Mouse (Mus musculus): ENCODE results near the gene Gria2. TPM values are rescaled to one million over a fixed set of nuclear protein-coding genes. Genes with fewer than 3 reads are reported as not detected.

Gria2 gene
- polyA plus RNA-seq, 1 experiment from 2014 or later, result 0.95 TPM

DNA sequence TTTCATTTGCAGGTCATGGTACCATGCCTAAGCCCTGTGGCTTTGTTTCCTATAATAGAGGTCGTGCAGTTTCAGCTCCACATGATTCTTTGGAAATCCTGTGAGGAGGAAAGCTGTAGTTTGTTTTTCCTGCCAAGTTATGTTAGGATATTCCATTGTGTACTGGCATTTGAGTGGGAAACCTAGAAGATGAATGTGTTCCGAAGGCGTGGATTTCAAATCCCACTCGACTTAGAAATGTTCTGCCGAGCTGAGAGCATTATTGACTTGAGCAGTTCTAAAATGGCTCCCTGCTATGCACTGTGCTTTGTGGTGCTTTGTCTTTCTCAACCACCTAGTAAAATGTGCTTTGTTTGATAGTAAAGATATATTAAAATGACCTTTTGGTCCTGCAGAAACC, 150.4 kb downstream of the Gria2 start:
- no peak overlapping the region for H3K27ac ChIP-seq (ENCODE audit: low read length)

More for the DNA sequence above, 150.4 kb downstream of the Gria2 start:
- 83% methylated on average over 5 of the region's 5 CpGs for WGBS
- Histone ChIP-seq H3K4me2 (ENCODE audit: low read depth, low read length) (no peak overlapping the region), H3K27me3 (replicated peaks; ENCODE audit: control insufficient read depth, insufficient read depth, low read length) (no peaks in the 10 kb centered on the region), H3K9ac (ENCODE audit: low read depth, low read length) (no peak overlapping the region), H3K36me3 (ENCODE audit: control insufficient read depth, insufficient read depth, low read length) (no peaks in the 10 kb centered on the region), H3K4me3 (ENCODE audit: low read length) (no peak overlapping the region), H3K9me3 (ENCODE audit: control insufficient read depth, low read length) (no peaks in the 10 kb centered on the region), H3K4me1 (ENCODE audit: control insufficient read depth, insufficient read depth, low read length) (no peaks in the 10 kb centered on the region)
- no peak for ATAC-seq

Small RNA genes within 50 kb of the gene (microRNA-seq; reads per million reads assigned to microRNA genes)
- gene Gm25749, result not detected

Other genes with a start within 250 kb of the Gria2 start
- gene Glrb, start 110.8 kb upstream of the Gria2 start, polyA plus RNA-seq (2015; fragmentation: Nextera tagmentation; extraction: Ambion mirVana), result 2.3 and 2.5 TPM in 2 replicates
- 9.0 and 9.2 TPM in 2 replicates for gene Pdgfc, start 233.6 kb upstream of the Gria2 start, polyA plus RNA-seq (2015; fragmentation: Nextera tagmentation; extraction: Ambion mirVana)

Data from intestine, embryonic 16.5 days (tissue).